Mouse (Mus musculus): Measurements from ENCODE around the gene Chmp4b. TPM values are rescaled to one million over a fixed set of nuclear protein-coding genes. Genes with fewer than 3 reads are reported as not detected.
A peak's percentile ranks its signal among the peaks of the same experiment; 100 is the strongest.

The Chmp4b gene
- polyA plus RNA-seq, 1 experiment from 2014 or later, result 461 TPM

- Histone ChIP-seq H3K79me2 (ENCODE audit: inconsistent target) (peaks cover 49% of the 10 kb centered on the region), H3K4me3 (ENCODE audit: inconsistent target) (peak overlapping the region; percentile 98), H3K36me3 (ENCODE audit: inconsistent target) (peaks cover 16% of the 10 kb centered on the region; the same call in 1 of the 2 replicates), H3K27ac (peak overlapping the region; percentile 95)
- under 1% methylated on average over 56 of the region's 67 CpGs for WGBS (ENCODE audit: missing documents)
These were observed 5.4 kb downstream of the Chmp4b start for GRCm38 (mm10) chr2:154656710-154657485.

DNA sequence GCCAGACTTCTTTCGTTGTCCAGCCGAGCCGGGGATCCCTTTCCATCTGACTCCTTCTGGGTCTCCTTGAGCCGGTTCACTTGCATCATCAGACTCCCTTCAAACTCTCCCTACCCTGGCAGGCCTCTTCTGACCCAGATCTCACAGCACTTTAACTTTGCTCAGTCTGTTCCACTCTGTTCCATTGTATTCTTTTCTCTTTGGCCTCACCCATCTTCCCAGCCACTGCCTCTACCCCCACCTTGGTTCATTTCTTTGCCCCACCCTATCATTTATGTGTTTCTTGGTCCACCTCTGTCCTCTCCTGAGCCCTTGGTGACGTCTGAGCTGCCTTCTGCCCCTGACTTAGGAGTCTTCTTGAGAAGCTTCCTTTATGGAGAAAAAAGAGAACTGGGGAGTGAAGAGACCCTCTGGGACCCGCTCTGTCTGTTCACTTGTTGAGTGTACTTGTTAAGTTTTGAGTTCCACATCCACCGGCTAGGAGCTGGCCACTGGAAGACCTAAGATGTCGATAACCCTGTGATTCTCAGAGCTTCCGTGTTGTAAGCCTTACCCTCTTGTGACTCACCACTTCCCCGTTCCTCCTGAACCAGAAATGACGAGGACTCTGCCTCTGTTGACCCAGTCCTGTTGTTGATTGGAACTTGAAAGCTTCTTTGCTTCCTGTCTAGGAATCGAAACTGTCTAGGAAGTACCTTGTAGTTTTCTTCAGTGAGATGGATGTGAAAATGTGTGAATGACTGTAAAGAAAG, 6.2 kb downstream of the Chmp4b start:
- Histone ChIP-seq H3K27ac (peak overlapping the region; percentile 95), H3K4me3 (ENCODE audit: inconsistent target) (peak overlapping the region; percentile 98)
- WGBS (ENCODE audit: missing documents), result 0% methylated on average over 12 of the region's 12 CpGs

GRCm38 (mm10) chr2:154659070-154659469, 7.6 kb downstream of the Chmp4b start:
- 88% methylated on average over 4 of the region's 4 CpGs for WGBS (ENCODE audit: missing documents)
- peaks cover 70% of the 10 kb centered on the region for H3K79me2 ChIP-seq (ENCODE audit: inconsistent target)
- H3K36me3 ChIP-seq (ENCODE audit: inconsistent target), result peaks cover 19% of the 10 kb centered on the region; the same call in 1 of the 2 replicates
- H3K4me3 ChIP-seq (ENCODE audit: inconsistent target), result peak overlapping the region; percentile 98; the same call in 1 of the 2 replicates
- H3K27ac ChIP-seq, result peak overlapping the region; percentile 95; the same call in 1 of the 2 replicates

More for the DNA sequence above, 6.2 kb downstream of the Chmp4b start:
- H3K79me2 ChIP-seq (ENCODE audit: inconsistent target), result peaks cover 56% of the 10 kb centered on the region
- H3K36me3 ChIP-seq (ENCODE audit: inconsistent target), result peaks cover 16% of the 10 kb centered on the region; the same call in 1 of the 2 replicates

DNA sequence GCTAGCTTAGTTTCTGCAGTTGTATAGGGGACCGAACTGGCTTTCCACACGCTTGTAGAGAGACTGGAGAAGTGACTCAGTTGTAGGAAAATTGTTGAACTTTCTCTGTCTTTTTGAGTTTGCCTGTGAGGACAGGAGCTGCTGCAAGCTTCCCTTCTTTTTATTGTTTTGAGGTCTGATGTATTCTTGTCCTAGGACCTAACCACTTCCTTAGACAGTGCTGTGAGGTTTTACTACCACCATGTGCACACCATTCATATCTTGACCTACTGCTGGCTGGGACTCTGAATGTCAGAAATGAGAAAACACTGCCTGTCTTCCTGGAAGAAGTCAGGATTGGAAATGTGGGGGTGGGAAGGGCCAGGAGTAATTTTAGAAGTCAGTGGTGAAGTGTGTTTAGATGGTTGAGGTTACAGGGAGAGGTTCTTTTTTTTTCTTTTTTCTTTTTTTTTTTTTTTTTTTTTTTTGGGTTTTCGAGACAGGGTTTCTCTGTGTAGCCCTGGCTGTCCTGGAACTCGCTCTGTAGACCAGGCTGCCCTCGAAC, 8.1 kb downstream of the Chmp4b start:
- H3K27ac ChIP-seq, result peak overlapping the region; percentile 95; the same call in 1 of the 2 replicates
- peaks cover 76% of the 10 kb centered on the region for H3K79me2 ChIP-seq (ENCODE audit: inconsistent target)
- 10% methylated on average over 2 of the region's 5 CpGs for WGBS (ENCODE audit: missing documents)
- peaks cover 22% of the 10 kb centered on the region; the same call in 1 of the 2 replicates for H3K36me3 ChIP-seq (ENCODE audit: inconsistent target)
- peak overlapping the region; percentile 98; the same call in 1 of the 2 replicates for H3K4me3 ChIP-seq (ENCODE audit: inconsistent target)

DNA sequence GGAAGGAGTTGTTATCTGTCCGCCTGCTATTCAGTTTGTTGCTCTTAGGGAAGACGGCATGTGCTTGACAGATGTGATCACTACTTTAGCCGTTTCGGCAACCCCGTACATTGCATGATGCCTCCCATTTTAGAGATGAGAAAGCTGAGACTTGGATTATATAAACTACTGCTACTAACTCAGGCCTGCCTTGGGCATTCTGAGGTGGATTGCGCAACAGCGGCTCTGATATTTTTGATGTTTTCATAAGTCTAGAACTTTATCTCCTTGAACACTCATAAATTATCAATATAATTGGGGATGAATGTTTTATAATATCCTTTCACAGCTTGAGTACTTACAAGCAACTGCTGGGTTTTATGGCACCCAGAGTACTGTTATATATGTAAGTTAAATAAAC, 17.2 kb downstream of the Chmp4b start:
- Histone ChIP-seq H3K4me3 (ENCODE audit: inconsistent target) (no peak overlapping the region), H3K27ac (no peak overlapping the region), H3K79me2 (ENCODE audit: inconsistent target) (peaks cover 100% of the 10 kb centered on the region), H3K36me3 (ENCODE audit: inconsistent target) (peaks cover 35% of the 10 kb centered on the region; the same call in 1 of the 2 replicates)
- 95% methylated on average over 7 of the region's 7 CpGs for WGBS (ENCODE audit: missing documents)

DNA sequence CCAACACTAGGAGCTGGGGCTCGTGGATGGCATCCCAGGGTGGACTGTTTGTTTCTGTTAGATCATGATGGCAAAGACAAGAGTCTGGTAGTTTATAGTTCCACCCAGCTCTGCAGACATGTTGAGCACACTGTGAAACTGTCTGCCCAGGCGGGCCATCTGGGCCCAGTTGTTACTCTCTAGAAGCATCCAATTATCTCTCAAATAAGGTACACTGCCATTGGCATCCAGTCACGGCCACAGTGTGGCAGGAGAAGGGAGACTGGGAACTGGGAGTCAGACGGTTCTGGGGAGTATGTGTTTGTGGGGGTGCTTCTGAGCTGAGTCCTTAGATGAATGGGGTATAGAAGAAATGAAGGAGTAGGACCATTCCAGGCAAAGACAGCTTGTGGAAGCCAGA, 18.6 kb downstream of the Chmp4b start:
- WGBS (ENCODE audit: missing documents), result 97% methylated on average over 3 of the region's 4 CpGs
- H3K36me3 ChIP-seq (ENCODE audit: inconsistent target), result peaks cover 29% of the 10 kb centered on the region; the same call in 1 of the 2 replicates
- H3K27ac ChIP-seq, result no peak overlapping the region
- H3K4me3 ChIP-seq (ENCODE audit: inconsistent target), result no peak overlapping the region
- H3K79me2 ChIP-seq (ENCODE audit: inconsistent target), result peaks cover 100% of the 10 kb centered on the region

DNA sequence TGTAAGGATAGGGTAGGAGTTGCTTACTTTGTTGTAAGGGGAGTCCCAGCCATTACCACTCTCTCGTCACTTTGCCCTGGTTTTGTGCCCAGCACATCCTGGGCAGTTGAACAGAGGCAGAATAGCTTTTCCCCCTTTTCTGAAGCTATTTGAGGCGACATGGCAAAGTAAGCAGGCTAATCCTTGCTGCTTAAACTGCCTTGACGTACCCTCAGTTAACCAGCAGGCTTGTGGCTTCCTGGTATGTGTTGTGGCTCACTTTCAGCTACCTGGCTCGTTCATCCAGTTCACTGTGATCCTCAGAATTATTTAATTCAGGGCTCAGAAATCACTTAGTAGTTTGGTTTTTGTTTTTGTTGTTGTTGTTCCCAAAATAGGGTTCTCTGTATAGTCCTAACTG, 19.2 kb downstream of the Chmp4b start:
- Histone ChIP-seq H3K79me2 (ENCODE audit: inconsistent target) (peaks cover 100% of the 10 kb centered on the region), H3K4me3 (ENCODE audit: inconsistent target) (no peak overlapping the region), H3K27ac (no peak overlapping the region), H3K36me3 (ENCODE audit: inconsistent target) (peaks cover 32% of the 10 kb centered on the region; the same call in 1 of the 2 replicates)
- WGBS (ENCODE audit: missing documents), result 79% methylated on average over 4 of the region's 4 CpGs

GRCm38 (mm10) chr2:154674008-154674407, 22.5 kb downstream of the Chmp4b start:
- H3K27ac ChIP-seq, result no peak overlapping the region
- H3K79me2 ChIP-seq (ENCODE audit: inconsistent target), result peaks cover 100% of the 10 kb centered on the region
- H3K4me3 ChIP-seq (ENCODE audit: inconsistent target), result no peak overlapping the region
- H3K36me3 ChIP-seq (ENCODE audit: inconsistent target), result peaks cover 23% of the 10 kb centered on the region; the same call in 1 of the 2 replicates
- 82% methylated on average over 4 of the region's 4 CpGs for WGBS (ENCODE audit: missing documents)

DNA sequence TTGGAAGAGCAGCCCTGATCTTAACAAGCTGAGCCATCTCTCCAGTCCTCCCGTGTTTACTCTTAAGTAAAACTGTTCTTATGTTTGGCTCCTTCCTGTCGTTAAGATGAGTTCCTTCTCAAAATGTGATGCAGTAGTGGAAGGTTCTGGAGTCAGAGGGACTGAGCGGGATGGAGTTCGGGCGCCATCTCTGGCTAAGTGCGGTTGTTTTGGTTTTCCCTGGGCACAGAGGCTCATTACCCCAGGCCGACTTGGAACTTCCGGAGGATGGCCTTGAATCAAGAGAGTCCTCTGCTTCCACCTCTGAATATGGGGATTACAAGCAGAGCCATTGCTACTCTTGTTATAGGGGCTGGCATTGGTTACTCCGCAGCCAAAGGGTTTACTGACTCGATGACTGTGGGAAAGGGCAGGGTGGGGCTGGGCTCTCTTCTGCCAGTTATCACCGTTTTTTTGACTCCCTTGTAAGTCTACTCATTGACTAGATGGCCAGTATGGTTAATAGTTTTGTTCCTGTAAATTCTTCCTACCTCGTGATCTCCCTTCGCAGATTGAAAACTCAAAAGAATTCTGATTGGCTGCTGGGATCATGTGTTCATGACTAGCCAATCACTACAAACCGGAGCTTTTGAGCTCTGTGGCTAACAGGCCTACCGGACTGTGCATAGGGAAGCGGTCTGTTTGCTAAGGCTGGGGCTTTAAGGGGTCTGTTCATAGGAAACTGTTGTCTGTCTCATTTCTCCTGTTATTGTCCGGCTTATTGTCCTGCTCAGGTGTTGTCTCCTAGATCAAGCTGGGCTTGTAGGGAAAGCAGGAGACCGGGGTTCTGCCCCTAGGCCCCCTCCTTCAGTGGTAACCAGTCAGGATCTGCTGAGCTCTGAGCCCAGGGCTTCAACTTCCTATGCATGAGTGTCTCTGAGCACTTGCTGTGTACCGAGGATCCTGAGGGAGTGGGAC, 25.4 kb downstream of the Chmp4b start:
- 74% methylated on average over 19 of the region's 19 CpGs for WGBS (ENCODE audit: missing documents)
- Histone ChIP-seq H3K27ac (0 out of 2 replicates have a peak overlapping the region, but pooled peaks have one; percentile 8), H3K4me3 (ENCODE audit: inconsistent target) (no peak overlapping the region; the same call in 1 of the 2 replicates), H3K79me2 (ENCODE audit: inconsistent target) (peaks cover 100% of the 10 kb centered on the region), H3K36me3 (ENCODE audit: inconsistent target) (peaks cover 18% of the 10 kb centered on the region; the same call in 1 of the 2 replicates)

- no peak overlapping the region for H3K4me3 ChIP-seq (ENCODE audit: inconsistent target)
- H3K27ac ChIP-seq, result 0 out of 2 replicates have a peak overlapping the region, but pooled peaks have one; percentile 8
- 85% methylated on average over 7 of the region's 10 CpGs for WGBS (ENCODE audit: missing documents)
- peaks cover 100% of the 10 kb centered on the region for H3K79me2 ChIP-seq (ENCODE audit: inconsistent target)
- H3K36me3 ChIP-seq (ENCODE audit: inconsistent target), result peaks cover 17% of the 10 kb centered on the region; the same call in 1 of the 2 replicates
These were observed 26.2 kb downstream of the Chmp4b start for GRCm38 (mm10) chr2:154677651-154678139.

GRCm38 (mm10) chr2:154678995-154679394, 27.5 kb downstream of the Chmp4b start:
- Histone ChIP-seq H3K36me3 (ENCODE audit: inconsistent target) (peaks cover 17% of the 10 kb centered on the region; the same call in 1 of the 2 replicates), H3K4me3 (ENCODE audit: inconsistent target) (no peak overlapping the region), H3K27ac (no peak overlapping the region), H3K79me2 (ENCODE audit: inconsistent target) (peaks cover 100% of the 10 kb centered on the region)
- 83% methylated on average over 3 of the region's 3 CpGs for whole genome bisulfite sequencing (ENCODE audit: missing documents)

DNA sequence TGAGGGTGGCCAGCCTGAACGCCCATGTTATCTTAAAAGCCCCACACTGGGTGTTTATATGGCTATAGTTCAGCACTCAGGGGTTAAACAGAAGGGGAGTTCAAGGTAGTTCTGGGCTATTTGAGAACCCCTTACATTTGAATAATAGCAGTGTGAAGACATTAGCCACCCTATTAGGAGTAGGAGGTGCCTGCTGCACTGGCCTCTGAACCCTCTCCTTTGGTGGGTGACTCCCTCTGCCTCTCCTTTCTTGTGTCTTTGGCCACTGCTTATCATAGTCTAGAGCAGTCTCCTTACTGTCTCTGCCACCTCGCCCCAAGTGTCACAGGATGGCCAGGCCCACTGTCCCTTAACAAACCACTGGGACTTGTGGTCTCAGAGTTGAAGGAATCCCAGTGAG, 28.8 kb downstream of the Chmp4b start:
- WGBS (ENCODE audit: missing documents), result 95% methylated on average over 2 of the region's 2 CpGs
- no peak overlapping the region for H3K27ac ChIP-seq

GRCm38 (mm10) chr2:154680941-154681340, 29.4 kb downstream of the Chmp4b start:
- Histone ChIP-seq H3K79me2 (ENCODE audit: inconsistent target) (peaks cover 100% of the 10 kb centered on the region), H3K27ac (no peak overlapping the region), H3K36me3 (ENCODE audit: inconsistent target) (peaks cover 19% of the 10 kb centered on the region; the same call in 1 of the 2 replicates), H3K4me3 (ENCODE audit: inconsistent target) (no peak overlapping the region)
- 91% methylated on average over 6 of the region's 6 CpGs for WGBS (ENCODE audit: missing documents)

More for the DNA sequence above, 28.8 kb downstream of the Chmp4b start:
- no peak overlapping the region for H3K4me3 ChIP-seq (ENCODE audit: inconsistent target)
- H3K79me2 ChIP-seq (ENCODE audit: inconsistent target), result peaks cover 100% of the 10 kb centered on the region
- peaks cover 23% of the 10 kb centered on the region; the same call in 1 of the 2 replicates for H3K36me3 ChIP-seq (ENCODE audit: inconsistent target)

Measured in macrophage (primary cell).